Mouse (Mus musculus) lung, adult 10 weeks (tissue): ENCODE measurements around the gene Gast. TPM values are rescaled to one million over a fixed set of nuclear protein-coding genes. Genes with fewer than 3 reads are reported as not detected.

Experiments used
- polyA plus RNA-seq: library from polyadenylated mRNA; stranded (reverse); fragments of 350-450 nt; fragmentation: Illumina TruSeq; extraction: RNeasy Lipid Tissue Mini Kit (QIAGEN cat#74804); gene quantifications from one replicate; pipeline ENCODE4 v1.2.3, GENCODE M21; 2014; ENCODE audit warnings: low read depth, low replicate concordance; ENCODE audit not compliant: insufficient read depth

The Gast gene
- polyA plus RNA-seq: not detected

DNA sequence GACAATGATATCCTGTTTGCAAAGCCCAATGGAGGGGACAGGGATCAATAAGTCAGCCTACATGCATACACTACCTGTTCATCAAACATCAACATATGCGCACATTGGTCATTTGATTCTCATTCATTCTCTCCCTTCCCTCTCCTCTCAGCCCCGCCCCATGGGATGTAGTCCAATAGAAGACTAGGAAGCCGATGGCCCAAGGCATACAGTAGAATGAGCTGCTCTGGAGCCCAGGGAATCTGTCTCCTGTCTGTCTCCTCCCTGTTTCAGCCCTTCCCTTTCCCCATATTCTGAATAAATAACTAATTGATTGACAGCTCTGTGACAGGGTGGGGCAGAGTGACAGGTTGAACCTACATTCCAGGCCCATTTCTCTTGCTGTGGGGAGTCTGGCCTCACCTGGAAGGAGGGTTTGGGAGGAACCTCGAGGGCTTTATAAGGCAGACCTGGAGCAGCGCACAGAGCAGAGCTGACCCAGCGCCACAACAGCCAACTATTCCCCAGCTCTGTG is at the start of gene Gast:
Gene Gast, plus strand, starts transcription at position 464 of the 514 bp plus-strand sequence.

DNA sequence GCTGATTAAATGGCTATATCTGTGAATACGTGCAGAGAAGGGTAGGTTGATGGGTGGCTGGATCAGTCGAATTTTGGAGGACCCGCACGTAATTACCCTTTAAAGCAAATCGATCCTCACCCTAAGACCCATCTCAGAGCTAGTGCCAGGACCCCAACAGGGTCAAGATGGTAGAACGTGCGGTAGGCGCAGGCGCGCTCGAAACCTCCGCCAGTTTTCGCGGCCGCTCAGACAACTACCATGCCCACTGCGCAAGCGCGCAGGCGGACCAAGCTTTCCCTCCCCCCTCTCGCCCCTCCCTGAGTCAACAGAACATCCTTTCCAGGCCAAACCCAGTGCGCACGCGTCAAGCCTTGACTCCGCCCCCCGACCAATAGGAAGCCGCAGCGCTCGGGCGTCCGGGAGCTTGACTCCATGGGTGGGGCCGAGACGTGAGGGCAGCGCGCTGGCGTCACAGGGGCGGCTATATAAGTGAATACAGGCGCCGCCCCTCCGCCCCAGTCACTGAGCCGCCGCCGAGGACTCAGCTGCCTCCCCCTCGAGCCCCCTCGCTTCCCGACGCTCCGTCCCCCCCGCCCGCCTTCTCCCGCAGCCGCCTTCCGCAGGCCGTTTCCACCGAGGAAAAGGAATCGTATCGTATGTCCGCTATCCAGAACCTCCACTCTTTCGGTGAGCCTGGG is 14.6 kb upstream of the Gast start, which contains the start of gene Eif1:
Gene Eif1, plus strand, starts transcription at position 394 of the 680 bp plus-strand sequence.

DNA sequence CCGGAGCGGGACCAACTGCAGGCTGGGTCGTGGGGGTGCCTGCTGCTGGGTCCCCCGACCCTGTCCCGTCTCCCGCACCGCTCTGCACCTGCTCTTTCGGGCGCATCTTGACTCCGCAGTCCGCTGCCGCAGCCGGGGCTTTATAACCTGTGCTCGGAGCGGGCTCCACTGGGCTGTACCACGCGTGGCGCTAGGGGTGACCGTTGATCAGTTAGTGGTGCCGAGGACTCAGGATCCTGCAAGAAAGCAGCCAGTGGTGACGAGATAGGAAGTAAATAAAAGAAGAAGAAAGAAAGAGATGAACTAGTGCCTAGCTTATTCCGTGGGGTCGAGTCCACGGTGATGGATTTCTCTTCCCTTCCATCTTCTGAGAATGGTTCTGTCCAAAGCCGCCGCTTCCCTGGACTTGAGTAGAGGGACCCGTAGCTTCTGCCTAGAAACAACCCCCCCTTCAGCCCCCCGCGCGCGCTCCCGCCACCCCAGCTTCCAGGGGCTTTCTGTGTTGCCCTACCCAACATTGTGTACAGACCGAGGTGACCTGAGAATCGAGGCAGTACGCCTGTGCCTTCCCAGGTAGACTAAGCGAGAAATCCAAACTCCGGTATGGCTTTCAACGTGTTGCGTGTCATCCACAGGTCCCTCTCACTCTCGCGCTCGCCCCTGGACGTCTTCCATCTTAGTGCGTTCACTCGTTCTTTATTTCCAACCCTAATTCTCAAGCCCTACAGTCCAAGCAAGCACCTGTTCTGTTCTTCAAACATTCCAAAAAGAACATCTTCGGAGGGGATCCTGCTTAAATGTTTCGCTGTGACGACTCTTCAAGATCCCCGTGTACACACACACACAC is 22.0 kb downstream of the Gast start, which contains the start of gene Hap1:
Gene Hap1, minus strand, starts transcription at position 157 of the 847 bp plus-strand sequence.

Other genes with a start within 250 kb of the Gast start
- gene Krt32, start 246.2 kb upstream of the Gast start, polyA plus RNA-seq: not detected
- gene Krt35, start 238.2 kb upstream of the Gast start, polyA plus RNA-seq: not detected
- gene Krt36, start 228.8 kb upstream of the Gast start, polyA plus RNA-seq: not detected
- gene Krt13, start 212.8 kb upstream of the Gast start, polyA plus RNA-seq: 0.44 TPM
- 1.0 TPM for gene Krt15, start 198.5 kb upstream of the Gast start, polyA plus RNA-seq
- 168 TPM for gene Krt19, start 185.7 kb upstream of the Gast start, polyA plus RNA-seq
- gene Krt9, start 141.2 kb upstream of the Gast start, polyA plus RNA-seq: not detected
- 0.52 TPM for gene Krt14, start 126.9 kb upstream of the Gast start, polyA plus RNA-seq
- not detected for gene Krt16, start 85.5 kb upstream of the Gast start, polyA plus RNA-seq
- gene Krt17, start 73.4 kb upstream of the Gast start, polyA plus RNA-seq: not detected
- gene Krt42, start 64.5 kb upstream of the Gast start, polyA plus RNA-seq: not detected
- gene Eif1, start 14.5 kb upstream of the Gast start, polyA plus RNA-seq: 1,257 TPM
- gene Hap1, start 21.7 kb downstream of the Gast start, polyA plus RNA-seq: 5.0 TPM
- 137 TPM for gene Jup, start 63.4 kb downstream of the Gast start, polyA plus RNA-seq
- gene P3h4, start 80.4 kb downstream of the Gast start, polyA plus RNA-seq: 15.4 TPM
- 15.4 TPM for gene Fkbp10, start 81.3 kb downstream of the Gast start, polyA plus RNA-seq
- 29.2 TPM for gene Nt5c3b, start 107.4 kb downstream of the Gast start, polyA plus RNA-seq
- gene Klhl10, start 107.5 kb downstream of the Gast start, polyA plus RNA-seq: 0.20 TPM
- 1.3 TPM for gene Klhl11, start 138.3 kb downstream of the Gast start, polyA plus RNA-seq
- 75.1 TPM for gene Acly, start 193.6 kb downstream of the Gast start, polyA plus RNA-seq
- gene Ttc25, start 211.2 kb downstream of the Gast start, polyA plus RNA-seq: 4.2 TPM
- gene Cnp, start 240.5 kb downstream of the Gast start, polyA plus RNA-seq: 32.8 TPM